Mouse (Mus musculus) left cerebral cortex, adult 9 months (tissue): ENCODE results near the gene Plekha5.
"Not testable (repeated sequence)": the region's sequence is repeated elsewhere in the genome, so short reads cannot be mapped to it uniquely, and the experiment has no call there.

Source experiments
- DNase-seq, 2 experiments: peaks; one replicate each; pipeline ENCODE4 v3.0.0; 2022; ENCODE audit warnings: low spot score in 2 of 2

Gene Plekha5

DNA sequence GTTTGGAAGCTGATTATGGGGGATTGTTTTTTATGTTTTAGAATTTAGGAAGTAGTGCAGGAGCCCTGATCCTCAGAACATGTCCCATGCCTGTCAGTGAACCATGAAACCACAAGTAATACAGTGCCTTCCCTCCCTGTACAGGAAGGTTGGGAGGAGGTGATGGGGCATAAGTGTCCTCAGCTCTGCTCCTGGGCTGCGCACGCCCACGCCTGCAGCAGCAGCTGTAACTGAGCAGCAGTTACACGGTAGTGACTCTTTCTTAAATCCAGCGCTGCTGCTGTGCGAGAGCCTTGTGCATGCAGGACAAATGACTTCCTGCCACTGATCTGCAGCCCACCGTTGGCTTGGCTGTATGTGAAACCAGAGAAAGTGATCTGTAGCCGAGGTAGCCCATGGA lies 152.3 kb downstream of the Plekha5 start:
- no peak for DNase-seq

DNA sequence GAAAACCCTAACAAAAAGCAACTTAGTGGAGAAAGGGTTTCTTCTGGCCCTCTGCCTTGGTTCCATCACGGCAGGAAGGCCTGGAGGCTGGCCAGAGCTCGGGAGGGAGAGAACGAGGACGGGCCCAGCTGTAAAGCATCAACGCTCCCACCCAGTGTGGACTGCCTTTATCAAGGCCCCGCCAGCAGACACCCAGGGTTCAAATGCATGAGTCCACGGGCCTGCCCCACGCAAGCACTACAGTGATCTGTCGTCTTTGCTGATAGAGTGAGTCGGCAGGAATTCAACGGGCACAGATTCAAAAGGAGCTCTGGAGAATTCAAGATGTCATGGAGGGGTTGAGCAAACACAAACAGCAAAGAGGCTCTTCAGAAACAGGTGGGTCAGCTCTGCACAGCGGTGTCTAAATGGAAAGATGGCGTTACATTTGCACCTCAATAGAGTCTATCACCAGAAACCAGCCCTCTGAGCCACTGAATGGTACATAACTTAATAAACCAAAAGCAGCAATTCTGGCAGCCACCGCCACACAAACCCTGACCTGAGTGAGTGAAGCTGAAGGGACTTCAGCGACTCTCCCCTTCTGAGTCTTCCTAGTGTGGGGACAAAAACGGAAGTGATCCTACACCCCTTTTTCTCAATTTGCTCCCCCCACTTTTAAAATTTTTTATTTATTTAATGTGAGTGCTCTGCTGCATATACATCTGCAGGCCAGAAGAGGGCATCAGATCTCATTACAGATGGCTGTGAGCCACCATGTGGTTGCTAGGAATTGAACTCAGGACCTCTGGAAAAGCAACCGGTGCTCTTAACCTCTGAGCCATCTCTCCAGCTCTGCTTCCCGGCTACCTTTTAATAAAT lies 153.3 kb downstream of the Plekha5 start:
- no peak for DNase-seq

DNA sequence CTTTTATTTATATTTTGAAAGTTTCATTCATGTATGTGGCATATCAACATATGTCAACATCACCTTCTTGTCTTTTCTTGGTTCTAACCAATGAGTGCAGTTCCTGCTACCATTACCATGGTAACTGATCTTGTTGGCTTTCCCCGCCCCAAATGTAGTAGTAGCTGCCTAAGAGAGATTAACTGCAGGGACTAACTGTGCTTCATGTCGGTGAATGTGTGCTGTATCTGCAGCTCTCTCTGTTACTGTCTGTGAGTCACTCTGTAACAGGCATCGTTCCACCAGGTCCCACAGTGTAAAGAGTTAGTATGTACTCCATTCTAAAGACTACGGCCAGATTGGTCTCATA lies 153.9 kb downstream of the Plekha5 start:
- no peak for DNase-seq

- DNase-seq = not testable (repeated sequence)
Measured at GRCm38 (mm10) chr6:140578985-140579384, 155.1 kb downstream of the Plekha5 start.

DNA sequence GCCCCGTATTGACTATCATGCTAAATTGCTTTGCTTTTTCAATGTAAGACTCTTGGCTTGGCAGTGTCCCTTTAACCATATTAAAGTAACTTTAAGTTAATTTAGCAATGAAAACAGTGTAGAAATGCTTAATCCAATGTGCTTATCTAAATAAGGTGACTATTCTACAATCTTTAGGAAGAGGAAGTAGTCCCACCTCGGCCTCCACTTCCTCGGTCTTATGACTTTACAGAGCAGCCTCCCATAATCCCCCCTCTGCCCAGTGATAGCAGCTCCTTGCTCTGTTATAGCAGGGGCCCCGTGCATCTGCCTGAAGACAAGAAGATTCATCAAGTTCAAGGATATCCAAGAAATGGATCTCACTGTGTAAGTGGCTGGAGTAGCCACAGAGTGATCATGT lies 156.3 kb downstream of the Plekha5 start:
- DNase-seq = no peak

GRCm38 (mm10) chr6:140586714-140587259 lies 162.9 kb downstream of the Plekha5 start:
- DNase-seq = no peak

- no peak for DNase-seq
Measured at GRCm38 (mm10) chr6:140591331-140591730, 167.5 kb downstream of the Plekha5 start.

GRCm38 (mm10) chr6:140592713-140593112 lies 168.9 kb downstream of the Plekha5 start:
- DNase-seq = no peak

GRCm38 (mm10) chr6:140593420-140594170 lies 169.7 kb downstream of the Plekha5 start:
- peak in 1 of 2 experiments; percentile 66 for DNase-seq

GRCm38 (mm10) chr6:140595551-140595950 lies 171.7 kb downstream of the Plekha5 start:
- not testable (repeated sequence) for DNase-seq

DNA sequence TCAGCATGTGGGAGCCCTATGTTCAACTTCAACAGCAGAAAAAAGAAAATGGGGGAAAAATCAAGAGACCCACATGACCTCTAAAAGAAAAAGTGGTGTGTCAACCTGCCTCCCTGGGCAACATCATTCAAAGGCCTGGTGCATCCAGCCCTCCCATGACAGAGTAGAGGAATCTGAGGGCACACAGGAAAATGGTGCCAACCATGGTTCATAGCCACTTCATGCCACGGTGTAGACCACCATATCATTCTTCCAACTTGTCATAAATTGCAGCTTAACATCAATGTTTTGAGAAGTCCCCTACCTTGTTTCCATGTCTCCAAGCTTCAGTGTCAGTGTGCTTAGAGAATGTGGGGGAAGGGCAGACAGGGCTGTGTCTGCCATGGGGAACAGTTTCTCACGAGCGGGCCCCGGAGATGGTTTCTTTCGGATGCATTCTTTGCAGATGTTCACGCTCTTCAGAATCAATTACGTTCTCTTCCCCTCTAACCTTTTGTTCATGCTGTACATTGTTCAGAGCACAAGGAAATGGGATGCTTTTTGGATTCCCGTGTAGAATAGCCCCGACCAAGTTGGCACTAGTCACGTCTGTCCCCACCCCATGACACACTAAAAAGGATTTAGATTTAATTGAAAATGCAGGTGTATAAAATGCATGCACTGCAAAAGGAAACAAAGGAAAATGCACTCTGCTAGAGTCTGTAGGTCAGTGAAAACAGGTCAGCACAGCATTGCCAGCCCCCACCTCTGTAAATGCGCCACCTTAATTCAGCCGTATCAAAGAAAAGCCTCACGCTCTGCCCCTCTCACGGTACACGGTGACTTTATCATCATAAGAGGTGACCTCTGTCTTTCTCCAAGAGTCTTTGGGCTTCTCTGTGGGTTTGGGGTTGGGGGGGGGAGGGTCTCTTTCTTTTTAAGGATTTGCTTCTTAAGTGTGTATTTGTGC lies 173.8 kb downstream of the Plekha5 start:
- DNase-seq = no peak

DNA sequence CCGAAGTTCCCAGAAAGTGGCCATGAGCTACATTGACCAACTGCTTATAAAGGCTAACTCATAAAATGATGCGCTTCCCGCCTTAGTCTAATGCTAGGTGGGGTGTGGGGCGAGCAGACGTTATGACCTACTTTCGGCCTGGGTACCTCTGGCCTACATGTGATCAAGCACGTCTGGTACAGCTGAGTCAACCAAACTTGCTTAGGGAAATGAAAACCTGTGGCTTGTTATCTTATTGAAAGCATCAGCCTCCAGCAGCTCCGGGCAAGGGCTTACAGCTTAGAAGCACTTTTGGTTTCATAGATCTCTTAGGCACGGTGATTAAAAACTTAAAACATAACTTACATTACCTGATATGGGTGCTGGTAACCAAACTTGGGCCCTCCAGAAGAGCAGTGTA lies 174.7 kb downstream of the Plekha5 start:
- no peak for DNase-seq

DNA sequence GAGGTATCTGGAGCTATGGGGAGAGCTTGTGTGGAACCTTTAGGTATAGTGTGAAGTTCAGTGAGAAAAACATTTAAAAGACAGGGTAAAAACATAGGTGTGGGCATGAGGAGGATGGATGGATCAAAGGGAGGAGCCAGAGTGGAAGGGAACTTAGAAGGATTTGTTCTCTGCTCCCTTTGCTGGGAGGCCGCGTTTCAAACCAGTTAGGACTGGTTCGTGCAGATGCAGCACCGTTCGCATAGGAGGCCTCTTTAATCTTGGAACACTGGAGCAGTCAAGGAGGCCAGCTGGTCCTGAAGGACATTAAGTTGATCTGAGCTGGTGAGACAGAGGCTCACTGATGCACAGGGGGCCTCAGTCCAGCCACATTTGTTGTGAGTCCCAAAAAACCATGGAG lies 175.5 kb downstream of the Plekha5 start:
- DNase-seq = no peak

DNA sequence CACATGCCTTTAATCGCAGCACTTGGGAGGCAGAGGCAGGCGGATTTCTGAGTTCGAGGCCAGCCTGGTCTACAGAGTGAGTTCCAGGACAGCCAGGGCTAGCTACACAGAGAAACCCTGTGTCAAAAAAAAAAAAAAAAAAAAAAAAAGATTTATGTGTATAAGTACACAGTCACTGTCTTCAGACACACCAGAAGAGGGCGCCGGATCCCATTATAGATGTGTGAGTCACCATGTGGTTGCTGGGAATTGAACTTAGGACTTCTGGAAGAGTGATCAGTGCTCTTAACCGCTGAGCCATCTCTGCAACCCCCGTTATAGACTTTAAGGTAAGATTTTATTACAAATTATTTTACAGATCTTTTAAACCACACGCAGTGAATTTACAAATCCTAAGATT lies 176.8 kb downstream of the Plekha5 start:
- not testable (repeated sequence) for DNase-seq

DNA sequence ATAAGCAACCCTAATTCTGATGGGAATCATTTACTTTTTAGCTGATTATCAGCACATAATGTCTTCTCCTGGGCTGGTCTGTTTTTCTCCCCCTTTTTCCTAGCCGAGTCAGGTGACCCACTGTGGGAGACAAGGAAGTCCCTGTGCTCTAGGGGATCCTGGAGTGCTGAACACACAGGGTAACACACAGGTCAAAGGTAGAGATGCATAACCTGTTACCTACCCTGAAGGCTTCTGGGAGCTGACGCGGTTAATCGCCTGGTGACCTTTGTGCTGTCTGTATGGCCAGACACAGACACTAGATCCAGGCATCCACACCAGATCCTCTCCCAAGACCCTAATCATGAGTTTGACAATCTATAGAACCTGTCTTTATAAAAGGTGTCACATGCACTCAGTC lies 177.3 kb downstream of the Plekha5 start:
- DNase-seq = no peak

- no peak for DNase-seq
Measured at GRCm38 (mm10) chr6:140603228-140603944, 179.5 kb downstream of the Plekha5 start.

- DNase-seq = not testable (repeated sequence)
Measured at GRCm38 (mm10) chr6:140605173-140605572, 181.3 kb downstream of the Plekha5 start.

DNA sequence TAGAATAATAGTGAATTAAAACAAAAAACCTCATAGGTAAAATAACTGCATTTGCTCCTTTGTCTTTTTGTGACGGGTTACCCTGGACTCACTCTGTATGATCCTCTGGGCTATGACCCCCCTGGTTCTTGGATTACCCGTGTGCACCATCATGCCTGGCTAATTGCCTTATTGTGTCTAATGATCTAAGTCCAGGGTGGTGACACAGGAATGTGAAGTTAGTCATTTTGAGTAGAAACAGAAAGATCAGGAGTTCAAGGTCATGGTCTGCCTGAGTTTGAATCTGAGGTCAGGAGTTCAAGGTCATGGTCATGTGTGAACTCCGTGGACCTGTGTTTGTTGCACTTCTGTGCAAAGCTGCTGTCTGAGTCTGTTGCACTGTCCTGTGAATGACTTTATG lies 181.9 kb downstream of the Plekha5 start:
- no peak for DNase-seq

DNA sequence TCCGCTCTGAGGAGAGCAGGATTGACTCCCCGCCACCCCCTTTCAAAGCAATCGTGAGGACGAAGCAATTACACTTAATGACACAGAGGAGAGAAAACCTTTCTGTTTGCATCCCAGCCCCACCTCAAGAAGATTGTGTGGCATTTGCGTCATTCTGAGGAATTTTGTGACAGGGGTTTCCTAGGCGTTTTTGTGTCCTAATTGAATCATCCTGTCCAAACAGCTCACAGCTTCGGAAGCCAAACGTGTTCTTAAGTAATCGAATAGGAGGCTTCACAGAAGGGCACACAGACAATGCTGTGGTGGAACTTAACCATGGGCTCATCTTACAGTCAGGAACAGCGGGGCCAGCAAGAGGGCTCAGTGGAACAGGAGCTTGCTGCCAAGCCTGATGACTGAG lies 182.7 kb downstream of the Plekha5 start:
- no peak for DNase-seq

GRCm38 (mm10) chr6:140608666-140609065 lies 184.8 kb downstream of the Plekha5 start:
- no peak for DNase-seq

GRCm38 (mm10) chr6:140609533-140609932 lies 185.7 kb downstream of the Plekha5 start:
- no peak for DNase-seq
